In genomic region chr1:162051710-162052109, GRCm38 (mm10) we compare ENCODE assay signal across 23 mouse cellular contexts.
DNase-seq lines count a peak whose midpoint lies in the region; ATAC-seq lines count a peak whose summit lies in the region.
"Had no signal": no experiment of that assay in that cellular context is flagged by ENCODE, and none has a peak within 500 bp of the region (broad histone marks: within the 10 kb centered on the region; RNA-seq: fewer than 3 reads in every experiment).

No protein-coding gene starts in this region.

- peaks cover 16% of the 10 kb centered on the region for H3K4me1 ChIP-seq in hindbrain, embryonic 12.5 days
- no peaks in the 10 kb centered on the region for H3K4me1 ChIP-seq in hindbrain, embryonic 11.5 days (replicated peaks; ENCODE audit: control insufficient read depth, insufficient read depth, low read length)
- H3K4me1 ChIP-seq in embryonic facial prominence, embryonic 15.5 days: peaks cover 21% of the 10 kb centered on the region
- peaks cover 27% of the 10 kb centered on the region for H3K4me1 ChIP-seq in limb, embryonic 13.5 days
- H3K4me1 ChIP-seq: intestine, embryonic 15.5 days; liver, embryonic 13.5 days had no signal

- no peaks in the 10 kb centered on the region for H3K9me3 ChIP-seq in hindbrain, embryonic 12.5 days (replicated peaks)
- no peaks in the 10 kb centered on the region for H3K9me3 ChIP-seq in hindbrain, embryonic 11.5 days (ENCODE audit: control insufficient read depth, low read length)
- H3K9me3 ChIP-seq in embryonic facial prominence, embryonic 15.5 days (replicated peaks): no peaks in the 10 kb centered on the region
- no peaks in the 10 kb centered on the region for H3K9me3 ChIP-seq in limb, embryonic 13.5 days
- H3K9me3 ChIP-seq: forebrain, embryonic 12.5 days; intestine, embryonic 15.5 days; liver, embryonic 13.5 days; neural tube, embryonic 13.5 days had no signal

- H3K9ac ChIP-seq in hindbrain, embryonic 12.5 days: no peak overlapping the region
- H3K9ac ChIP-seq in hindbrain, embryonic 11.5 days (ENCODE audit: low read depth, low read length): no peak overlapping the region
- no peak overlapping the region for H3K9ac ChIP-seq in embryonic facial prominence, embryonic 15.5 days
- H3K9ac ChIP-seq in limb, embryonic 13.5 days: no peak overlapping the region
- H3K9ac ChIP-seq: forebrain, embryonic 12.5 days; hindbrain, embryonic 14.5 days; intestine, embryonic 15.5 days; liver, embryonic 13.5 days; lung, embryonic 14.5 days; neural tube, embryonic 13.5 days had no signal

- ATAC-seq in hindbrain, embryonic 12.5 days (ENCODE audit: low FRiP score): no peak
- ATAC-seq in hindbrain, embryonic 11.5 days (ENCODE audit: low FRiP score): no peak
- ATAC-seq in embryonic facial prominence, embryonic 15.5 days (ENCODE audit: insufficient number of reproducible peaks, low FRiP score, low TSS enrichment, low read depth): no peak
- no peak for ATAC-seq in limb, embryonic 13.5 days (ENCODE audit: low FRiP score, low read depth)
- ATAC-seq: intestine, embryonic 15.5 days had no signal

- H3K27me3 ChIP-seq in hindbrain, embryonic 12.5 days: no peaks in the 10 kb centered on the region
- no peaks in the 10 kb centered on the region for H3K27me3 ChIP-seq in hindbrain, embryonic 11.5 days (ENCODE audit: control insufficient read depth, insufficient read depth, low read length)
- no peaks in the 10 kb centered on the region for H3K27me3 ChIP-seq in embryonic facial prominence, embryonic 15.5 days
- no peaks in the 10 kb centered on the region for H3K27me3 ChIP-seq in limb, embryonic 13.5 days
- H3K27me3 ChIP-seq: CH12.LX; forebrain, embryonic 12.5 days; intestine, embryonic 15.5 days; liver, embryonic 13.5 days; neural tube, embryonic 13.5 days had no signal

- H3K36me3 ChIP-seq in hindbrain, embryonic 12.5 days: no peaks in the 10 kb centered on the region
- no peaks in the 10 kb centered on the region for H3K36me3 ChIP-seq in hindbrain, embryonic 11.5 days (ENCODE audit: control insufficient read depth, insufficient read depth, low read length)
- H3K36me3 ChIP-seq in embryonic facial prominence, embryonic 15.5 days: no peaks in the 10 kb centered on the region
- H3K36me3 ChIP-seq in limb, embryonic 13.5 days: no peaks in the 10 kb centered on the region
- H3K36me3 ChIP-seq: forebrain, embryonic 12.5 days; intestine, embryonic 15.5 days; liver, embryonic 13.5 days; neural tube, embryonic 13.5 days had no signal

- 0 out of 2 replicates have a peak overlapping the region, but pooled peaks have one; percentile 52 for H3K27ac ChIP-seq in hindbrain, embryonic 12.5 days
- no peak overlapping the region for H3K27ac ChIP-seq in hindbrain, embryonic 11.5 days (ENCODE audit: low read depth, low read length)
- peak overlapping the region; percentile 92 for H3K27ac ChIP-seq in embryonic facial prominence, embryonic 15.5 days (replicated peaks)
- peak overlapping the region; percentile 93 for H3K27ac ChIP-seq in limb, embryonic 13.5 days
- H3K27ac ChIP-seq: intestine, embryonic 15.5 days; liver, embryonic 13.5 days had no signal

- H3K4me3 ChIP-seq in hindbrain, embryonic 12.5 days: no peak overlapping the region
- H3K4me3 ChIP-seq in hindbrain, embryonic 11.5 days (ENCODE audit: low read depth, low read length): no peak overlapping the region
- H3K4me3 ChIP-seq in embryonic facial prominence, embryonic 15.5 days (replicated peaks): no peak overlapping the region
- H3K4me3 ChIP-seq in limb, embryonic 13.5 days: no peak overlapping the region
- H3K4me3 ChIP-seq: forebrain, embryonic 12.5 days; intestine, embryonic 15.5 days; liver, embryonic 13.5 days; neural tube, embryonic 13.5 days had no signal

- no peak for DNase-seq in hindbrain, embryonic 11.5 days (ENCODE audit: low spot score)
- no peak for DNase-seq in cerebellum, adult 11 months
- DNase-seq in ovary, adult 18-20 months (ENCODE audit: low spot score): no peak
- DNase-seq in spleen, postnatal 10 days (ENCODE audit: low spot score in 2 of 2): no peak
- DNase-seq: adrenal gland, adult 8-10 months; cerebellum, adult 9-11 months; gastrocnemius, postnatal 14 days; heart, postnatal 10 days; kidney, adult 9 months; kidney, postnatal 36 days; liver, embryonic 13.5 days; lung, postnatal 4 days; thymus, postnatal 25 days had no signal

- WGBS in hindbrain, embryonic 12.5 days: 95% methylated on average over 4 of the region's 4 CpGs
- WGBS in hindbrain, embryonic 11.5 days: 94% methylated on average over 4 of the region's 4 CpGs
- 86% methylated on average over 4 of the region's 4 CpGs for WGBS in embryonic facial prominence, embryonic 15.5 days
- 73% methylated on average over 4 of the region's 4 CpGs for WGBS in limb, embryonic 13.5 days

- no peak overlapping the region for H3K4me2 ChIP-seq in hindbrain, embryonic 12.5 days (replicated peaks)
- H3K4me2 ChIP-seq in hindbrain, embryonic 11.5 days (replicated peaks; ENCODE audit: low read depth, low read length): no peak overlapping the region
- no peak overlapping the region for H3K4me2 ChIP-seq in embryonic facial prominence, embryonic 15.5 days (replicated peaks)
- no peak overlapping the region for H3K4me2 ChIP-seq in limb, embryonic 13.5 days (replicated peaks)
- H3K4me2 ChIP-seq: forebrain, embryonic 12.5 days; hindbrain, embryonic 14.5 days; intestine, embryonic 15.5 days; liver, embryonic 13.5 days; lung, embryonic 14.5 days; midbrain, embryonic 11.5 days; neural tube, embryonic 13.5 days had no signal
